Mouse (Mus musculus): ENCODE measurements around the gene Txndc5.
A peak's percentile ranks its signal among the peaks of the same experiment; 100 is the strongest.

Gene Txndc5

GRCm38 (mm10) chr13:38531498-38531897, 2.9 kb upstream of the Txndc5 start:
- peaks cover 43% of the 10 kb centered on the region for H3K27me3 ChIP-seq (ENCODE audit: insufficient read depth, low read length)
- no peaks in the 10 kb centered on the region for H3K9me3 ChIP-seq (ENCODE audit: low read length)
- H3K4me1 ChIP-seq (replicated peaks; ENCODE audit: low read depth, low read length) = peaks cover 18% of the 10 kb centered on the region
- TF ChIP-seq POU5F1 (IDR thresholded peaks at IDR 0.05; ENCODE audit: borderline replicate concordance, low read length) = no peak
- no peak for TF ChIP-seq NANOG (IDR thresholded peaks at IDR 0.05; ENCODE audit: borderline replicate concordance, low read length)
- TF ChIP-seq CTCF (conservative IDR thresholded peaks at IDR 0.05; ENCODE audit: low read length) = no peak
- no peak overlapping the region for H3K4me3 ChIP-seq (replicated peaks; ENCODE audit: low read length)
- H3K36me3 ChIP-seq (ENCODE audit: insufficient read depth, low read length) = no peaks in the 10 kb centered on the region

GRCm38 (mm10) chr13:38529576-38529975, 952 bp upstream of the Txndc5 start:
- TF ChIP-seq CTCF (conservative IDR thresholded peaks at IDR 0.05; ENCODE audit: low read length) = no peak
- no peak for TF ChIP-seq NANOG (IDR thresholded peaks at IDR 0.05; ENCODE audit: borderline replicate concordance, low read length)
- TF ChIP-seq POU5F1 (IDR thresholded peaks at IDR 0.05; ENCODE audit: borderline replicate concordance, low read length) = no peak
- H3K4me1 ChIP-seq (replicated peaks; ENCODE audit: low read depth, low read length) = peaks cover 24% of the 10 kb centered on the region
- no peaks in the 10 kb centered on the region for H3K9me3 ChIP-seq (ENCODE audit: low read length)
- no peak overlapping the region for H3K4me3 ChIP-seq (replicated peaks; ENCODE audit: low read length)
- peaks cover 40% of the 10 kb centered on the region for H3K27me3 ChIP-seq (ENCODE audit: insufficient read depth, low read length)
- peaks cover 12% of the 10 kb centered on the region for H3K36me3 ChIP-seq (ENCODE audit: insufficient read depth, low read length)

GRCm38 (mm10) chr13:38527797-38528650, 600 bp downstream of the Txndc5 start:
- peak overlapping the region; percentile 97 for H3K4me3 ChIP-seq (replicated peaks; ENCODE audit: low read length)
- H3K4me1 ChIP-seq (replicated peaks; ENCODE audit: low read depth, low read length) = peaks cover 24% of the 10 kb centered on the region
- H3K36me3 ChIP-seq (ENCODE audit: insufficient read depth, low read length) = peaks cover 23% of the 10 kb centered on the region
- H3K9me3 ChIP-seq (ENCODE audit: low read length) = no peaks in the 10 kb centered on the region
- no peak for TF ChIP-seq NANOG (IDR thresholded peaks at IDR 0.05; ENCODE audit: borderline replicate concordance, low read length)
- TF ChIP-seq CTCF (conservative IDR thresholded peaks at IDR 0.05; ENCODE audit: low read length) = no peak
- no peak for TF ChIP-seq POU5F1 (IDR thresholded peaks at IDR 0.05; ENCODE audit: borderline replicate concordance, low read length)
- peaks cover 31% of the 10 kb centered on the region for H3K27me3 ChIP-seq (ENCODE audit: insufficient read depth, low read length)

- Histone ChIP-seq H3K4me3 (replicated peaks; ENCODE audit: low read length) (peak overlapping the region; percentile 97), H3K36me3 (ENCODE audit: insufficient read depth, low read length) (peaks cover 31% of the 10 kb centered on the region), H3K9me3 (ENCODE audit: low read length) (no peaks in the 10 kb centered on the region), H3K4me1 (replicated peaks; ENCODE audit: low read depth, low read length) (peaks cover 24% of the 10 kb centered on the region), H3K27me3 (ENCODE audit: insufficient read depth, low read length) (peaks cover 30% of the 10 kb centered on the region)
- TF ChIP-seq CTCF (conservative IDR thresholded peaks at IDR 0.05; ENCODE audit: low read length) = no peak
- no peak for TF ChIP-seq POU5F1 (IDR thresholded peaks at IDR 0.05; ENCODE audit: borderline replicate concordance, low read length)
- TF ChIP-seq NANOG (IDR thresholded peaks at IDR 0.05; ENCODE audit: borderline replicate concordance, low read length) = no peak
These were observed 1.4 kb downstream of the Txndc5 start for GRCm38 (mm10) chr13:38527041-38527796.

- Histone ChIP-seq H3K27me3 (ENCODE audit: insufficient read depth, low read length) (peaks cover 25% of the 10 kb centered on the region), H3K9me3 (ENCODE audit: low read length) (no peaks in the 10 kb centered on the region), H3K4me1 (replicated peaks; ENCODE audit: low read depth, low read length) (peaks cover 24% of the 10 kb centered on the region), H3K4me3 (replicated peaks; ENCODE audit: low read length) (no peak overlapping the region), H3K36me3 (ENCODE audit: insufficient read depth, low read length) (peaks cover 42% of the 10 kb centered on the region)
- no peak for TF ChIP-seq NANOG (IDR thresholded peaks at IDR 0.05; ENCODE audit: borderline replicate concordance, low read length)
- no peak for TF ChIP-seq CTCF (conservative IDR thresholded peaks at IDR 0.05; ENCODE audit: low read length)
- TF ChIP-seq POU5F1 (IDR thresholded peaks at IDR 0.05; ENCODE audit: borderline replicate concordance, low read length) = no peak
These were observed 2.5 kb downstream of the Txndc5 start for GRCm38 (mm10) chr13:38526116-38526515.

GRCm38 (mm10) chr13:38525261-38525660, 3.4 kb downstream of the Txndc5 start:
- H3K4me3 ChIP-seq (replicated peaks; ENCODE audit: low read length) = no peak overlapping the region
- H3K4me1 ChIP-seq (replicated peaks; ENCODE audit: low read depth, low read length) = peaks cover 24% of the 10 kb centered on the region
- H3K36me3 ChIP-seq (ENCODE audit: insufficient read depth, low read length) = peaks cover 50% of the 10 kb centered on the region
- no peak for TF ChIP-seq NANOG (IDR thresholded peaks at IDR 0.05; ENCODE audit: borderline replicate concordance, low read length)
- TF ChIP-seq POU5F1 (IDR thresholded peaks at IDR 0.05; ENCODE audit: borderline replicate concordance, low read length) = no peak
- TF ChIP-seq CTCF (conservative IDR thresholded peaks at IDR 0.05; ENCODE audit: low read length) = no peak
- H3K9me3 ChIP-seq (ENCODE audit: low read length) = no peaks in the 10 kb centered on the region
- peaks cover 16% of the 10 kb centered on the region for H3K27me3 ChIP-seq (ENCODE audit: insufficient read depth, low read length)

GRCm38 (mm10) chr13:38523231-38523630, 5.4 kb downstream of the Txndc5 start:
- Histone ChIP-seq H3K4me3 (replicated peaks; ENCODE audit: low read length) (no peak overlapping the region), H3K9me3 (ENCODE audit: low read length) (no peaks in the 10 kb centered on the region), H3K27me3 (ENCODE audit: insufficient read depth, low read length) (no peaks in the 10 kb centered on the region), H3K36me3 (ENCODE audit: insufficient read depth, low read length) (peaks cover 70% of the 10 kb centered on the region), H3K4me1 (replicated peaks; ENCODE audit: low read depth, low read length) (peaks cover 18% of the 10 kb centered on the region)
- TF ChIP-seq NANOG (IDR thresholded peaks at IDR 0.05; ENCODE audit: borderline replicate concordance, low read length) (no peak), POU5F1 (IDR thresholded peaks at IDR 0.05; ENCODE audit: borderline replicate concordance, low read length) (no peak)

- H3K4me3 ChIP-seq (replicated peaks; ENCODE audit: low read length) = no peak overlapping the region
- no peak for TF ChIP-seq NANOG (IDR thresholded peaks at IDR 0.05; ENCODE audit: borderline replicate concordance, low read length)
- TF ChIP-seq POU5F1 (IDR thresholded peaks at IDR 0.05; ENCODE audit: borderline replicate concordance, low read length) = no peak
- no peaks in the 10 kb centered on the region for H3K9me3 ChIP-seq (ENCODE audit: low read length)
- H3K4me1 ChIP-seq (replicated peaks; ENCODE audit: low read depth, low read length) = peaks cover 14% of the 10 kb centered on the region
- H3K36me3 ChIP-seq (ENCODE audit: insufficient read depth, low read length) = peaks cover 81% of the 10 kb centered on the region
- no peaks in the 10 kb centered on the region for H3K27me3 ChIP-seq (ENCODE audit: insufficient read depth, low read length)
These were observed 6.5 kb downstream of the Txndc5 start for GRCm38 (mm10) chr13:38522056-38522654.

Data from E14TG2a.4 (cell line).